Mouse (Mus musculus) olfactory bulb, adult 2 months (tissue): ENCODE measurements at regions not wholly inside any gene's neighbourhood (a gene's known extent, or its start where the extent isn't known, plus 50 kb on each side); places are given as distances from the start of the nearest gene placed in this dataset.

Source experiments
- H3K27ac ChIP-seq: fragments of 200-500 bp; 2 replicates; pipeline ENCODE4 v1.5.1; 2012; ENCODE audit warnings: low read depth, low read length; ENCODE audit not compliant: insufficient read depth
- H3K4me1 ChIP-seq: fragments of 200-500 bp; 2 replicates; pipeline ENCODE4 v1.6.1; 2012; ENCODE audit warnings: low read length; ENCODE audit not compliant: control insufficient read depth, insufficient read depth
- H3K4me3 ChIP-seq: fragments of 200-500 bp; 2 replicates; pipeline ENCODE4 v1.5.1; 2012; ENCODE audit warnings: mild to moderate bottlenecking, low read depth, low read length, moderate library complexity; ENCODE audit not compliant: insufficient read depth
- CTCF ChIP-seq: fragments of 200-500 bp; IDR thresholded peaks from 2 replicates; pipeline ENCODE4 v1.5.1; 2012; ENCODE audit warnings: low read depth, mild to moderate bottlenecking, low read length, moderate library complexity; ENCODE audit not compliant: insufficient read depth
- POLR2A ChIP-seq: fragments of 200-500 bp; IDR thresholded peaks from 2 replicates; pipeline ENCODE4 v1.6.1; 2012; ENCODE audit warnings: mild to moderate bottlenecking, low read depth, low read length, moderate library complexity; ENCODE audit not compliant: insufficient read depth
- WGBS: fragments of 180-500 bp; shearing (Covaris S2); methylation state at CpG from one replicate; pipeline ENCODE4 v1.1.7; 2018; 5-methylcytosine and 5-hydroxymethylcytosine counted together

GRCm38 (mm10) chr3:36340889-36341533 is 118.9 kb upstream of the Qrfpr start:
- no peak for TF ChIP-seq CTCF
- TF ChIP-seq POLR2A = no peak
- H3K27ac ChIP-seq = peak overlapping the region; percentile 2; the same call in 1 of the 2 replicates
- peaks cover 3% of the 10 kb centered on the region for H3K4me1 ChIP-seq
- H3K4me3 ChIP-seq = no peak overlapping the region
- WGBS = 29% methylated on average over 6 of the region's 6 CpGs

- WGBS = 96% methylated on average over 5 of the region's 5 CpGs
- Histone ChIP-seq H3K4me3 (no peak overlapping the region), H3K27ac (no peak overlapping the region), H3K4me1 (peaks cover 3% of the 10 kb centered on the region)
- TF ChIP-seq POLR2A (no peak), CTCF (no peak)
These were observed 117.5 kb upstream of the Qrfpr start for GRCm38 (mm10) chr3:36339656-36340055.

GRCm38 (mm10) chr3:36334279-36334678 is 112.2 kb upstream of the Qrfpr start:
- Histone ChIP-seq H3K4me1 (no peaks in the 10 kb centered on the region), H3K27ac (no peak overlapping the region), H3K4me3 (no peak overlapping the region)
- 81% methylated on average over 5 of the region's 5 CpGs for whole genome bisulfite sequencing
- TF ChIP-seq POLR2A (no peak), CTCF (no peak)

- Histone ChIP-seq H3K27ac (no peak overlapping the region), H3K4me1 (no peaks in the 10 kb centered on the region), H3K4me3 (no peak overlapping the region)
- TF ChIP-seq POLR2A (no peak), CTCF (no peak)
- 89% methylated on average over 6 of the region's 6 CpGs for WGBS
These were observed 109.9 kb upstream of the Qrfpr start for GRCm38 (mm10) chr3:36332016-36332415.

GRCm38 (mm10) chr3:36330656-36331055 is 108.5 kb upstream of the Qrfpr start:
- Histone ChIP-seq H3K27ac (no peak overlapping the region), H3K4me1 (no peaks in the 10 kb centered on the region), H3K4me3 (no peak overlapping the region)
- WGBS = 41% methylated on average over 9 of the region's 9 CpGs
- TF ChIP-seq POLR2A = no peak
- TF ChIP-seq CTCF = no peak

GRCm38 (mm10) chr3:36329631-36330030 is 107.5 kb upstream of the Qrfpr start:
- 94% methylated on average over 7 of the region's 7 CpGs for WGBS
- no peak for TF ChIP-seq CTCF
- no peak for TF ChIP-seq POLR2A
- Histone ChIP-seq H3K4me3 (no peak overlapping the region), H3K4me1 (no peaks in the 10 kb centered on the region), H3K27ac (no peak overlapping the region)

GRCm38 (mm10) chr3:36328927-36329326 is 106.8 kb upstream of the Qrfpr start:
- TF ChIP-seq POLR2A (no peak), CTCF (no peak)
- no peak overlapping the region for H3K27ac ChIP-seq
- H3K4me1 ChIP-seq = no peaks in the 10 kb centered on the region
- no peak overlapping the region for H3K4me3 ChIP-seq
- WGBS = 74% methylated on average over 2 of the region's 2 CpGs

GRCm38 (mm10) chr3:36318635-36319034 is 96.5 kb upstream of the Qrfpr start:
- Histone ChIP-seq H3K4me3 (no peak overlapping the region), H3K27ac (no peak overlapping the region), H3K4me1 (no peaks in the 10 kb centered on the region)
- TF ChIP-seq CTCF (no peak), POLR2A (no peak)

GRCm38 (mm10) chr3:36311337-36311736 is 89.2 kb upstream of the Qrfpr start:
- WGBS = 46% methylated on average over 3 of the region's 3 CpGs

GRCm38 (mm10) chr3:36310642-36311267 is 88.6 kb upstream of the Qrfpr start:
- no peak overlapping the region for H3K4me3 ChIP-seq
- 17% methylated on average over 9 of the region's 9 CpGs for WGBS
- TF ChIP-seq POLR2A (no peak), CTCF (no peak)
- H3K4me1 ChIP-seq = no peaks in the 10 kb centered on the region
- H3K27ac ChIP-seq = no peak overlapping the region

More at GRCm38 (mm10) chr3:36311337-36311736, 89.2 kb upstream of the Qrfpr start:
- Histone ChIP-seq H3K4me3 (no peak overlapping the region), H3K27ac (no peak overlapping the region), H3K4me1 (no peaks in the 10 kb centered on the region)
- TF ChIP-seq POLR2A (no peak), CTCF (no peak)
